Mouse (Mus musculus): ENCODE measurements at regions not wholly inside any gene's neighbourhood (a gene's known extent, or its start where the extent isn't known, plus 50 kb on each side); places are given as distances from the start of the nearest gene placed in this dataset.
"Not testable (repeated sequence)": the region's sequence is repeated elsewhere in the genome, so short reads cannot be mapped to it uniquely, and the experiment has no call there.

DNA sequence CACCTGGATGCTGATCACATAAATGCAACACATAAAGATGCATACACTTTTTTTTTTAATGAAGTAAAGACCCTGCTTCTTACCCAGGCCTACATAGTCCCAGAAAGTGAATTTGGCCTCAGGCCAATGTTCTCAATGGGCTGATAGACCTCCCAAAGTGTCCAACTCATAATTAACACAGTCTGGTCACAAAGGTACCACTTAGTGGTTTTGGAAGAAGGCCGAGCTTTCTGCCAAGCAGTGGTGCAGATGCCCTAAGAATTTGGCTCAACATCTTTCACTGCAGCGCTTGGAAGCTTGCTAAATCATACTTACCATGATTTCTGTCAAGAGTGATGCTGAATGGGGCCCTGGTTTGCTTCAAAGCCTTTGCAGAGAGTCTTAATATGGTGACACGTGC lies 706.4 kb upstream of the Rag2 start:
- DNase-seq (ENCODE audit: low read depth), result no peak

DNA sequence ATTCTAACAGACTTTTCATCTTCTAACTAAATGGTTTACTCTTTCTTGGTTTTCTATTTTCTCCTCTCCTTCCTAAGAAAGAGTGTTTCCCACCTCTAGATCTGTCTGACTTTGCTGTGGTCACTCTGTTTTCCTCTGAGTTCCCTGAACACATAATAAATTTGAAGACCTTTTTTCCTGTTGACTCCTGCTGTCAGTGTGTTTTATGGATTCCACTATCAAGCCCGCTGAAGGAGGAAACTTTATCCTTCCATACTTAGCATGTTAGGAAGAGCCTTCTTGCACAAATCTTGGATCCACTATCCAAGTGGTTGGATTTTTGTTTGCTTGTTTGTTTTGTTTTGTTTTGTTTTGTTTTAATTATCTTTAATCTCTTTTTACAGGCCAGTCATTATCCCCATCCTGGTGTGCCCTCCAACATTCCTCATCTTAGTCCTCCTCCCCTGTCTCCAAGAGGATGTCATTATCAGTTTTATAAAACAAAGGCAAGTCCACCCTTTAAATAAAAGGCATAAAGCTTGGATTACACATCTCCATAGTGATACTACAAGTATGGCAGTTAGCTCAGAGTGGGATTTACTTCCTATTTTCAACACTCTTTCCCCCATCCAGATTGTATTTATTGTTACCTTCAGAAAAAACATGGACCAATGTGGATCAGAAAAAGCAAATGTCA lies 704.8 kb upstream of the Rag2 start:
- DNase-seq (ENCODE audit: low read depth), result no peak

DNA sequence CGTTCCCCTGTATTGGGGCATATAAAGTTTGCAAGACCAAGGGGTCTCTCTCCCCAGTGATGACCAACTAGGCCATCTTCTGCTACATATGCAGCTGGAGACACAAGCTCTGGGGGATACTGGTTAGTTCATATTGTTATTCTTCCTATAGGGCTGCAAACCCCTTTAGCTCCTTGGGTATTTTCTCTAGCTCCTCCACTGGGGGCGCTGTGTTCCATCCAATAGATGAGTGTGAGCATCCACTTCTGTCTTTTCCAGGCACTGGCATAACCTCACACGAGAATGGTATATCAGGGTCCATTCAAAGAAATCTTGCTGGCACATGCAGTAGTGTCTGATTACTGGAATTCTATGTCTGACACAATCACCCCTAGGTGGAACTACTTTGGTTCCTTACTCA lies 675.9 kb upstream of the Rag2 start:
- DNase-seq (ENCODE audit: low read depth), result not testable (repeated sequence)

DNA sequence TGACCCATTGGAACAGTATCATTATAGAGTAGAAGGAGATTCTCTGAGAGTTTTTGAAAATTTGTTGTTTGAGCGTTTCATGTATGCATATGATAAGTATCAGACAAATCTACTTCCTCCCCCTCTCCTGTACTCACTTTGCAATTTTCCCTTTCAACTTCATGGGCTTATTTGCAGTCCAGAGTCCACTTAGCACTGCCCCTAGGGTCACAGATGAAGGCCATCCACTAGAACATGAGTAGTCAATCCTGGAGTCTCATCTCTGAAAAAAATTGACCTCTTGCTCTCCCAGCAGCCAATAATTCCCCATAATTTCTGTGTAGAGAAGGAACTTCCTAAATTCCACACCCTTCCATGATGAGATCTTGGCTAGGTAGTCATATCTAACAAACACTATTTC lies 665.1 kb upstream of the Rag2 start:
- no peak for DNase-seq (ENCODE audit: low read depth)

DNA sequence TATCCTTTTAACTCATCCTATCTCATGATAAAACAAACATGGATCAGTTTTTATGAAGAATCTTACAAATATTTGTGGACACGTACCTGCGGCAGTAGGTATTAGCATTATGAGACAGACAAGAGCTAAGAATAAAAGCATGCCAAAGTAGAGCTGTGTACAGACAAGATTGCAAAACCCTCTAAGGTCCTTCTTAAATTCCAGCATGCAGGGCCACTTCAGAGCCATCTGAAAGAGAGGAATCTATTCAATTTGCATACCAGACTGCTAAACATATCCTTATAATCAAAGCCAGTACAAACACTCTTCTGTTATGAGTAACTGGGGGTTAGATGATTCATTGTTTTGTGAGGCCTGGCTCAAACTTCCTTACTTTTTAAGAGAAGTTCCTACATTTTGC lies 659.9 kb upstream of the Rag2 start:
- no peak for DNase-seq (ENCODE audit: low read depth)

DNA sequence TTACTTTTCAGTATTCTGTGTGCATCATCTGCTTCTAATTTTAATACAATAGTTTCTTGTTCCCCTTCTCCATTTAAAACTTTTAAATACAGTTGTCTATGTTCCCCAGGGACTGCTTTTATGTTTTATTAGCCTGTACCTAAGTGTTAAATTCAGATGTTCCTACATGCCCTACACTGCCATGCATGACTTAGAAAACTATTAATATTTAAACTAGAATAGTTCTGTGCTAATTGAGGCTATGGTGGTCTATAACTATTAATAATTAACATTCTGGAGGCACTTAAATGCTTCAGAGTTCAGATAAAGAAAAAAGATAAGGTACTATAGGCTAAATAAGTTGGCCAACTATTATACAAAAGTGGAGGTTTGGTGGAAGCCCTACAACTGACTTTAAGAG lies 647.3 kb upstream of the Rag2 start:
- DNase-seq (ENCODE audit: low read depth), result no peak

DNA sequence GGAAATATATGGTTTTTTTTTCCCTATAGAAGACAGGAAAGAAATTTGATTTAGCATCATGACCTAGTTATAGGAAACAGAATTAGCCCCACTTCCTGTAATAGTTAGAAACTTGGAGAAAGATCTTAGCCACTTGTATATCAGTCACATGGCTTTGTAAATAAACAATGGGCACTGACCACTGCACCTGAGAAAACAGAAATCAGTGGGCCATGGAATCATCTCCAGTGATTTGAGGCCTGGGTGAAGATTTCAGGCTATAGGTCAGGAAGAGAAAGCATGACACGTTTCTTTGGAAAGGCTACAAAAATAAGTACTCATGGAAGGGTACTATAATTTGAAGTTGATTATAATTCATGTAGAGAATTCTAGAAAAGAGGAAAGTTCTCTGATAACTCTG lies 642.2 kb upstream of the Rag2 start:
- DNase-seq (ENCODE audit: low read depth), result no peak

DNA sequence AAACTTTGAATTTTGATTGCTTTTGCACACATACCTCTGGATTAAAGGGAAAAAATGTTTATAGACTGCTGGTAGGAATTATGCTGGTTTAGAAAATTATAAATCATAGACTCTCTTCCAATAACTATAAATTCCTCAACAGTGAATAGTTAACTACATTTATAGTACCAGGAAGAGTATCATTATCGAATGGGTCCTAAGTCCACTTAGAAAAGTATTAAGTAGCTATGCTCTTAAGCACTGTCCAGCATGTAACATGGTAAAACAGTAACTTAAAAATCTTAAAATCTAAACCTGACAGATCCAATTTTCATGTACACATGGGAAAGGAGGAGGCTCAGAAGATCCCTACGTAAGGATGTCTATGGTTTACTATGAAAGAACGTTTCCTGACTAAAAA lies 609.2 kb upstream of the Rag2 start:
- no peak for DNase-seq (ENCODE audit: low read depth)

DNA sequence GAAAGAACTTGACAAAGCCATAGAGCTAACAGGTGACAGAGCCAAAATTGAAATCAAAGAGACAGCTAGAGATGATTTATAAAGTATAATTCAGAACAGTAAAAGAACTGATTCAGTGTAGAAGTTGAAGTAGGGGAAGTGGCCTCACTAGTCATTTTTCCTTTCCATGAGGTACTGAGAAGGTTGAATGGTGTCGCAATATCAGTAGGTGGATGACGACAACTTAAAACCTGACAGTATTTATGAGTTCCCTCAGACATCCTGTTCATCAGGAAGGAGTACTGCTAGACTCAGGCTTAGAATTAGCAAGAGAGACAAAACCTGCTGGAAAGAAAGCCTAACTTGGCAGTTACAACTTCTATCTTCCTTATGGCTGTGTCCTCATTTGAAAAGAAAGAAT lies 605.1 kb upstream of the Rag2 start:
- DNase-seq (ENCODE audit: low read depth), result no peak

DNA sequence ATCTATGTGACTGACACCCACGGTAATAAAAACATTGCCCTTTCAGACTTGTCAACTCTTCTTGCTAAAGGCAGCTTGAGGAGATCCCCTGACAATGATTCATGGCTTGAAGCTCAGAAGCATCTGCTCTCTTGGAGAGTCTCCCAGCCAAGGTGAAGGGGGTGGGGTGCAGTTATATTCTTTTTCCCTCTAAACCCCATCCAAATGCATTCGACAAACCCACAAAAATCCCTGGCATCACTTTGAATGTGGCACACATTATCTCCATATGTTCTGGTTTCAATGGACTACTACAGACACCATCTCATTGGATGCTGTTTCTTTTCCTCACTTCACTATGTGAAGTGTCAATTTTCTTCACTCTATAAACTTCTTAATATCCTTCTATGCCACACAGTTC lies 603.0 kb upstream of the Rag2 start:
- no peak for DNase-seq (ENCODE audit: low read depth)

DNA sequence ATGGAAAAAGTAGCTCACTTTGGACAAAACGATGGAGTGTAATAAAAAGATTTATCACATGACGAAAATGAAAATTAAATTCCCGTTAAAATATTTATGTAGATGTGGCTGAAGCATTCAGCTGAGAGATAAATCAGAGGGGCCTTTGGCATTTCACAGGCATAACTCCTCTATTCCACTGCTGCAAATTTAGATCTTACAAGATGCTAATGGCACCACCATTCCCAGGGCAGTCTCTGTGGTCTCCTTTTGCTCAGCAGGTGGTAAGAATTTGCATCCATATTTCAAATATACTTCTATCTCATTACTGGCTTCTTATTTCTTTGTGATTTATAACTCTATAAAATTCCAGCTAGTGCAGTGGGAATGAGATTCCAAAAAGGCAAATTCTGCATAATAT lies 581.5 kb upstream of the Rag2 start:
- DNase-seq (ENCODE audit: low read depth), result no peak

DNA sequence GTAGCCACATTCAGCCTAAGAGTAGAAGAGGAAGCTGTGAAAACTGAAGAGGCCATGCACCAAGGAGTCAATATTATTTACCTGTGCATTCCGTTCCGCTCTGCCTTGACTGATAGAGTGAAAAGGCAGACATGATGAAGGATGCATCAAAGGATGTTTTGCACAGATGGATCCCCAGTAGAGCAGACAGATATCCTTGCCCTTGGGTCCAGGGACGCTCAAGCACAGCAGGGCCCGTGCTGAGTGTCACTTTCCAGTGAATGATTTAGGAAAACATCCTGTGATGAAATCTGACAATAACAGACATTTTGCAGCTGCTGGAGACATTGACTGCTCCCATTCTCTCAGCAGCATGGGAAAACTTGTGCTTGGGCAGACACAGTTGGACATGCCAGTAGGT lies 561.6 kb upstream of the Rag2 start:
- no peak for DNase-seq (ENCODE audit: low read depth)

DNA sequence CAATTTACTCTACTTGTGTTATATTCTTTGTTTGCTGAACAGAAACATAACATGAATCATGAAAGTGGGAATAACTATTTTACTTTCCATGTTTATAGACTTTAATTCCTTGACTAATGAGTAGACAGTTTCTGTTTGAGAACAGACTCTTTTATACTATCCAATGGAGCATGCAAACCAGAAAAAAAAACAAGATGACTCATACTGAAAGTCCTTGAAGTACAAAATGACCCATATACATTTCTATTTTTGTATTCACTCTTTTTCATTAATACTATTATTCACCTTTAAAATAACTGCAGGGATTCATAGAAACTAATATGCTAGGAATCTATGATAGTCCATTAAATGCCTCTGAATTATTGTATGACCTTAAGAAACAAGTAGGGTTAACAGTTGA lies 549.5 kb upstream of the Rag2 start:
- DNase-seq (ENCODE audit: low read depth), result no peak

DNA sequence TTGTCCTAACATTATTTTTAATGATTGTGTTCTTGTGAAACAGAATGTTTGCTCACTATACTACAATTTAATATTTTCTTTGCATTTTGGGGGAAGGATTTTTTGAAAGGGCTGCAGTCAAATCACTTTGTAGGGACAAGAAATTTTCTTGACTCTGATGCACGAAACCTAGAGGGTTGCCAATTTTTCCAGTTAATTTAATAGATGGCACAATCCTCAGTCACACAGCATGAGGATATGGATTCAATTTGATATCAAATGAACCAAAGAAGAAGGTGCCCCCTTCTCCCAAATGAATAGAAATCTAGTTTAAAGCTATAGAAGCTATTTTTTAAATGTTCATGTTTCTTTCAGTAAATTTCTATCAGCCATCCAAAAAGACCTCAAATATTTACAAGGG lies 544.3 kb upstream of the Rag2 start:
- DNase-seq (ENCODE audit: low read depth), result no peak

DNA sequence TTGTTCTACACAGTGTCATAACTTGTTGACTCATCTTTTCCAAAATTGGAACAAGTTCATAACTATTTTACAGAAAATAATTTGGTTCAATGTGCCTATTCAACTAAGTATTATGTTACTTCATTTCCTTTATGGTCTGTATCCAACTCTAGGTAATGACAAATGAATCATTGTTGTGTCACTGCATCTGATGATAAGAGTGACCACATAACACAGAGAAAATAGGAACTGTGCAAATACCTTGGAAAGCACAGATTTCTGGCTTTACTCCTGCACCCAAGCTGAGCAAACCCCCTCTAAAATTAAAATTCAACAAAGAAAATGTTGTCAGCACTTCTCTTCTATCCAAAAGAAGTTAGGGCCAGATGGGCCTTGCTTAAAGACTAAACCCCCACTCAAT lies 540.7 kb upstream of the Rag2 start:
- DNase-seq (ENCODE audit: low read depth), result no peak

DNA sequence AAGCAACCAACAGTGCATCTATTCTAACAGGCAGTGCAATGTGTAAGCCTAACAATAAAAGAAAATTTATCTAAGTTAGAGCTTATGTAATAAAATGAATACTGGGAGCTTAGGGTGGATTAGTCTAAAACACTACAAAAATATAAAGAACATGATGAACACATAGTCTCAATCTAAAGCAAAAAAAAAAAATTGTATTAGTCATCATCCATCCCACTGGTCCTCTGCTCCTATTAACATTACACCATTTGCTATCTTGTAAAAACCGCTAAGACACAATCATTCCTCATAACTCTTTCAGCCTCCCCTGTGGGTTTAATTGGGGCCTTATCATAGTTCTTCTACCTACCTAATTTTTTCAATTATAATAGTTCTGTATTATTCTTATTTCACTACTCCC lies 539.9 kb upstream of the Rag2 start:
- no peak for DNase-seq (ENCODE audit: low read depth)

DNA sequence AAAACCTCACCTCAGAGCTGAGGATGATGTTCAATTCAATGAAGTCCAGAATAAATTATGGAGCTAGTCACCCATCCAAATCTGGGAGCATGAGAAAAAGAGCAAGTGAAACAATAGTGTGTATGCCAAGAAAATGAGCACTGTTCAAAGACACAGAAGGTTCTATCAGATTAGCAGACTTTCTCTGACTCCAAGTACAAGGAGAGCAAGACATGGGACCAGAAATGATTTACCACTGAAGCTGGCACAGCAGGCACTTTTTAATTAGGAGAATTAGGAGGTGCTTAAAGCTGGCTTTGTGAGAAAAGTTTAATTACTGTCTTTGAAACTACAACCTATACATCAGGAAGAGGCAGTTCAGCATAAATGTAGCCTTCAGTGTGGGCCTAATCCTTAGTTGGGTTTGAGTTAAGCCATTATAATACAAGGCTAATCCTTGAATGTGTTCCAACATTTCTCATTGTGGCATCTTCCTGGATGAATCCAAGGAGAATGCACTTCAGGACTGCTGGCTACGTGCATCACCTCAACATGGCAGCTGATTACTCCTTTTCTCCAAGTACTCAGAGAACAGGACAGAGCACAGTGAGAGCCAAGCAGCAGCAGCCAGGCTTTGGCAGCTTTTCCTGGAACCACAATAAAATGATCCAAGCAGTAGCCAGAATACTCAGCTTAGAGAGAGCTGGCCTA lies 517.2 kb upstream of the Rag2 start:
- DNase-seq (ENCODE audit: low read depth), result no peak

DNA sequence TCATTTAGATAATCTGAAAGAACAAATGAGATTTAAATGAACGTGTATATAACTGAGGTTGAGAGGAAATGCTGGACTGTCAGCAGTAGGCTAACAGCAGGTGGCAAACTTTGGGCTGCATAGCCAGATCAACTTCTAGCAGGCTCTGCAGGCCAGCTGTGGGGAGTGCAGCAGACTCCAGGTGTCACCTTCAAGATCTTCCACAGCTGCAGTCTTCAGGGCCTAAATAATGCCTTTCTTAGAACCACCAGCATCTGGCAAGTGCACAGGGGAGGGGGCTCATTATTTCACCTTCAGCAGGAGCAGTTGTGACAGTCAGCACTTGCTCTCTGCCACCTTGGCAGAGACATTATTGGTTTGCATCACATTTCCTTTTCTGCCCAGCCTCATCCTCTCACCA lies 487.7 kb upstream of the Rag2 start:
- no peak for DNase-seq (ENCODE audit: low read depth)

DNA sequence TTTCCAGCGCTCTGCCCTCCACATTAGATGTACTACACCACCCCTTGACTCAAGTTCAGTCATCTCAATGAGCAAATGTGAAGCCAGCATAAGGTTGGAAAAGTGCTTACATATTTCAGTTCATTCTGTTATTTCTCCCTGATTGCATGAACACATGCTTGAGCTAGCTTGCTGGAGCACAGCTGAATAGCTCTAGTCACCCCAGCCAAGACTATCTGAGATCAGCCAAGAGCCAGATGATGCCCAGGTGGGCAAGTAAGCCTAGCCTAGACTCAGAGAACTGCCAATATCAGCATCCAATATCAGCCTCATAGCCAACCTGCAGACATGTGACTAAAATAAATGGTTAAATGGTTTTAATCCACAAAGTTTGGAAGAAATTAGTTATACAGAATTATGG lies 484.6 kb upstream of the Rag2 start:
- no peak for DNase-seq (ENCODE audit: low read depth)

DNA sequence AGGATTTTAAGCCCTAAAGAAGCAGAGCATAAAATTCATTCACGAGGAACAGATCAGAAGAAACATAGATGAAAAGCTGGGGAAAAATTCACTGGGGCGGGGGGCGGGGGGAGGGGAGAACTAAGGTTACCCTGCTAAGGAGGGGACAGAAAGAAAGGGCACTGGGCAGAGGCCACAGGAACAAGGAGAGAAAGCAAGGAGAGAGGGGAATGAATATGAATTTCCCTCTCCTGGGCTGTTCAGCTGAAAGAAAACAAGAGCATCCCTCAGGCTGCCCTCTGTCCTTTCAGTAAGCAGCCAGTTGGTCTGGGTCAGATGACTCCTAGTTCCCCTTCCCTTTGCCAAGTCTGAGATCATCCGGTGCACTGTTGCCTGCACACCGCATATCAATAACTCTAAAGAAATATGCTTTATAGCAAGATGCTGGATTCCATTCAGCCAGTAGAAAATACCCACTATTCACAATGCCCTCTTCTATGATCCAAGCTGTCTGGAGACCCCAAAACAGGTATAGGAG lies 467.7 kb upstream of the Rag2 start:
- no peak for DNase-seq (ENCODE audit: low read depth)

DNA sequence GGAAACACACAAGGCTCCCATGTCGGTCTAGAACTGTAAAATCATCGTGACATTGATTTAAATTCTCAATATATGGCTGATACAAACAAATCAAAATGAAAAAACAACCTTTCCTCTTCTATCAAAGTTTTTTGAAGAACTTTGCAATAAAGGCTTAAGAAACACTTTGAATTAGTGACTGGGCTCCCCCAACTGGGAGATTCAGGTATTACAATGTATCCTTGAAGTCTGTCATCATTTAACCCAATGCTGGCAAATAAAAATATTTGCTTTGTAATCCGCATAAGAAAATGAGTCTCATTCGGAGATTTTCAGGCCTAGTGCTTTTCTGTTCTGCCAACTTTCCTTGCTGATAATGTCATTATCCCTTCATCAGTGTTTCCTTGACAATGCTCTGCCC lies 465.2 kb upstream of the Rag2 start:
- DNase-seq (ENCODE audit: low read depth), result no peak

DNA sequence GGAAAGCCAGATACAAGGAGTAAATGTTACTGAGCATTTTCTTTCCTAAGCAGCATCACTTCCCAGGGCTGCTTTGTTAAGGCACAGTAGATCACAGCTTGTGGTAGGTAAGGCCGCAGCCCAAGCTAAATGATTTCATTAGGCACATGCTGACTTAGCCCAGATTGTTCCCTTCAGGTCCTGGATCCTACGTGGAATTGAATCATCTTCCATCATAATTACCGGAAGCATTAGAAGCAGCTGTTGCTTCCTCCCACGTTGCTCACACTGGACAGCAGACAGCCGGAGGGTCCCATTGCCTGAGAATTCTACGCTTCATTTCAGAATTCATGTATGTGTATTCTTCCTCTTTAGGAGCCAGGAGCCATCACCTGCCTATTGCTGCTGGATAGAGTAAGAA lies 458.6 kb upstream of the Rag2 start:
- no peak for DNase-seq (ENCODE audit: low read depth)

DNA sequence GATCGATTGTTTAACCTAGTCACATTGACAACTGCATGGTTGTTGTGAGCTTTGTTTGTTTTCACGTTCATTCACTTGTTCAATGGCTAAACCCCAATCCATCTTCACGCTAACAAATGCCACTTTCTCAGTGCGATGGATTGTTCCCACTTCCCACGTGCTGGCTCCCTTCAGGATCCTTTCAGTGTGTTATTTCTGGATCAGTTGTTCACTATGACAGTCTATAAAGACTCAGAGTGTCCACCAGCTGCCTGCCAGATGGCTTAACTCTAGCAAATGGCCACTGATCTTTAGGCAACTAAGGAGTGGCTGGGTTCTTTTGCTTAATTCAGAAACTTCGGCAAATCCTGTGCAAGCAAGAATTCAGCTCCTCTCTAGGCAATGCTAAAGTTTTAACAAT lies 451.7 kb upstream of the Rag2 start:
- no peak for DNase-seq (ENCODE audit: low read depth)

DNA sequence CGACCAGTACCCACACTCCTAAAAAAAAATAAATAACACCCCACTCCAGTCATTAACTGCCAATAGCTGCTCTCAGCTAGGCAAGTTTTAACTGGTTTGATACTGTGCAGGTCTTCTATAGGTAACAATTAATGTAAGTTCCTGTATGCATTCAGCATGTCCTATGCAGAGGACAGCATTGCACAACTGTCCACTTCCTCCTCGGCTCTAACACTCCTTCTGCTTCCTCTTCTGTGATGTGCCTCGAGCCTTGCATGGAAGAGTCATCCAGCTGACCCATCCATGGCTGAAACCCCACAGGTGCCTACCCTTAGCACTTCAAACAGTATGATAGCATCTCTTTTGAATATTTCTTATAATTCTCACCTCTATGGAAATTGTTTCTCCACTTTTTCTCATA lies 449.4 kb upstream of the Rag2 start:
- no peak for DNase-seq (ENCODE audit: low read depth)

Data from gonadal fat pad, adult 2 months (tissue).